Comparison of ENCODE assay signal across 12 mouse cellular contexts in genomic region chr2:33204980-33205379, GRCm38 (mm10). TPM values are rescaled to one million over a fixed set of nuclear protein-coding genes. Genes with fewer than 3 reads are reported as not detected.
DNase-seq lines count a peak whose midpoint lies in the region; ATAC-seq and TF ChIP-seq lines count a peak whose summit lies in the region.
"Had no signal": no experiment of that assay in that cellular context is flagged by ENCODE, and none has a peak within 500 bp of the region (broad histone marks: within the 10 kb centered on the region; RNA-seq: fewer than 3 reads in every experiment).

No protein-coding gene starts in this region.

- H3K9me3 ChIP-seq in lung, postnatal 0 days (ENCODE audit: low read length) = no peaks in the 10 kb centered on the region
- H3K9me3 ChIP-seq: liver, embryonic 15.5 days had no signal

- H3K27ac ChIP-seq in heart, adult 2 months = peak overlapping the region; percentile 68
- H3K27ac ChIP-seq in lung, postnatal 0 days (ENCODE audit: low read length) = 0 out of 2 replicates have a peak overlapping the region, but pooled peaks have one; percentile 28
- H3K27ac ChIP-seq: liver, embryonic 15.5 days had no signal

- 21% methylated on average over 5 of the region's 5 CpGs for WGBS in heart, adult 2 months
- 20% methylated on average over 5 of the region's 5 CpGs for WGBS in lung, postnatal 0 days

- H3K36me3 ChIP-seq in heart, adult 2 months (ENCODE audit: control insufficient read depth, insufficient read depth, low read length) = no peaks in the 10 kb centered on the region
- H3K36me3 ChIP-seq in lung, postnatal 0 days (ENCODE audit: insufficient read depth, low read length) = no peaks in the 10 kb centered on the region
- H3K36me3 ChIP-seq: liver, embryonic 15.5 days had no signal

- intact Hi-C loops in heart, adult 2 months (cut with DNase I) = no loop called here
- intact Hi-C loops in heart, postnatal 25 days (cut with DNase I) = no loop called here

- peak in 1 of 2 experiments; percentile 35 for DNase-seq in heart, adult 2 months
- DNase-seq in heart, postnatal 25 days (ENCODE audit: low spot score) = no peak
- DNase-seq in 3T3-L1 (ENCODE audit: low read depth, low spot score) = peak; percentile 92
- DNase-seq in adrenal gland, postnatal 10 days = peak; percentile 58
- DNase-seq in lung, postnatal 0 days (ENCODE audit: low spot score) = peak; percentile 85
- no peak for DNase-seq in right cerebral cortex, postnatal 14 days
- no peak for DNase-seq in embryo, embryonic 10 days (ENCODE audit: low spot score)
- no peak for DNase-seq in cerebellum, adult 11-12 months
- DNase-seq: gastrocnemius, postnatal 25 days; kidney, postnatal 36 days had no signal

- H3K9ac ChIP-seq in heart, adult 2 months (ENCODE audit: low read depth, low read length) = no peak overlapping the region
- no peak overlapping the region for H3K9ac ChIP-seq in lung, postnatal 0 days (replicated peaks; ENCODE audit: low read depth)
- H3K9ac ChIP-seq: liver, embryonic 15.5 days had no signal

- H3K79me2 ChIP-seq in heart, adult 2 months (replicated peaks; ENCODE audit: control insufficient read depth, insufficient read depth, low read length) = no peaks in the 10 kb centered on the region

- no peak overlapping the region for H3K4me3 ChIP-seq in heart, adult 2 months
- H3K4me3 ChIP-seq in lung, postnatal 0 days (ENCODE audit: low read depth, low read length) = no peak overlapping the region
- H3K4me3 ChIP-seq: liver, embryonic 15.5 days had no signal

- H3K27me3 ChIP-seq in heart, adult 2 months (ENCODE audit: control insufficient read depth, insufficient read depth, low read length) = no peaks in the 10 kb centered on the region
- H3K27me3 ChIP-seq in lung, postnatal 0 days (replicated peaks; ENCODE audit: insufficient read depth, low read length) = no peaks in the 10 kb centered on the region
- H3K27me3 ChIP-seq: liver, embryonic 15.5 days had no signal

- no peak for TF ChIP-seq CTCF in heart, adult 2 months (IDR thresholded peaks at IDR 0.05)
- no peak for TF ChIP-seq CTCF in lung, postnatal 0 days (IDR thresholded peaks at IDR 0.05)

- TF ChIP-seq POLR2A in heart, adult 2 months (IDR thresholded peaks at IDR 0.05; ENCODE audit: insufficient read depth, low read depth, low read length) = 0 out of 2 replicates have a peak, but pooled peaks have one; percentile 15

- no peak overlapping the region for H3K4me2 ChIP-seq in lung, postnatal 0 days (replicated peaks; ENCODE audit: low read depth, low read length)
- H3K4me2 ChIP-seq: liver, embryonic 15.5 days; midbrain, embryonic 11.5 days had no signal

- H3K4me1 ChIP-seq in heart, adult 2 months (ENCODE audit: control insufficient read depth, insufficient read depth, low read length) = peaks cover 26% of the 10 kb centered on the region
- peaks cover 5% of the 10 kb centered on the region for H3K4me1 ChIP-seq in lung, postnatal 0 days (ENCODE audit: insufficient read depth, low read depth, low read length)

- 0 out of 2 replicates have a peak, but pooled peaks have one; percentile 60 for TF ChIP-seq EP300 in heart, adult 2 months (IDR thresholded peaks at IDR 0.05; ENCODE audit: insufficient read depth, low read depth, low read length)
- peak; percentile 31; the same call in 1 of the 2 replicates for TF ChIP-seq EP300 in lung, postnatal 0 days (IDR thresholded peaks at IDR 0.05)

- peak; percentile 84 for ATAC-seq in lung, postnatal 0 days

RNA-seq across cellular contexts. Expression of gene Angptl2, which starts 10.9 kb away (rescaled TPM):
- total RNA-seq in heart, adult 2 months (2021) = 10 to 100 TPM; 45.3 to 46.2 TPM
- polyA plus RNA-seq in heart, adult 2 months (2012; rRNA removed) = 91.4 and 128 TPM in 2 replicates
- total RNA-seq in heart, postnatal 25 days (2021) = 10 to 100 TPM; 47.9 to 78.9 TPM
- total RNA-seq in adrenal gland, postnatal 10 days (2021) = 10 to 100 TPM; 51.9 to 66.1 TPM
- polyA plus RNA-seq in lung, postnatal 0 days (2015; fragmentation: Nextera tagmentation; extraction: Ambion mirVana) = 28.6 and 33.8 TPM in 2 replicates

Comparison
In these comparisons a context has a peak if more than half of its experiments do, and no peak if none do; other contexts are left out.
1. DNase-seq: peak in 3T3-L1 (single experiment), adrenal gland, postnatal 10 days (single experiment) and lung, postnatal 0 days (single experiment); none in heart, postnatal 25 days (single experiment), right cerebral cortex, postnatal 14 days (single experiment), embryo, embryonic 10 days (single experiment) and cerebellum, adult 11-12 months (single experiment).